Mouse (Mus musculus) small intestine, adult 2 months (tissue): Measurements from ENCODE around the gene Cog7. TPM values are rescaled to one million over a fixed set of nuclear protein-coding genes. Genes with fewer than 3 reads are reported as not detected.

Experiments used
- H3K27ac ChIP-seq: fragments of 200-500 bp; 2 replicates; pipeline ENCODE4 v1.5.1; 2012; ENCODE audit warnings: low read depth, low read length, control low read depth, inconsistent platforms; ENCODE audit not compliant: insufficient read depth
- H3K27me3 ChIP-seq: fragments of 200-500 bp; 2 replicates; pipeline ENCODE4 v1.6.1; 2012; ENCODE audit warnings: mild to moderate bottlenecking, moderate library complexity, low read length, inconsistent platforms; ENCODE audit not compliant: control insufficient read depth, insufficient read depth
- H3K36me3 ChIP-seq: fragments of 200-500 bp; 2 replicates; pipeline ENCODE4 v1.6.1; 2012; ENCODE audit warnings: mild to moderate bottlenecking, low read length, control low read depth, inconsistent platforms; ENCODE audit not compliant: control insufficient read depth, insufficient read depth
- H3K4me1 ChIP-seq: fragments of 200-500 bp; 2 replicates; pipeline ENCODE4 v1.6.1; 2012; ENCODE audit warnings: low read length, inconsistent platforms, mixed read lengths; ENCODE audit not compliant: control insufficient read depth, insufficient read depth, insufficient read length
- H3K4me3 ChIP-seq: fragments of 200-500 bp; 2 replicates; pipeline ENCODE4 v1.5.1; 2012; ENCODE audit warnings: low read depth, mild to moderate bottlenecking, control low read depth, inconsistent platforms, low read length, moderate library complexity
- CTCF ChIP-seq: fragments of 200-500 bp; IDR thresholded peaks from 2 replicates; pipeline ENCODE4 v1.5.1; 2012; ENCODE audit warnings: low read depth, mild to moderate bottlenecking, control low read depth, inconsistent platforms, low read length, moderate library complexity, mixed read lengths; ENCODE audit not compliant: insufficient replicate concordance, insufficient read length; ENCODE audit errors: extremely low read depth
- POLR2A ChIP-seq: fragments of 200-500 bp; IDR thresholded peaks from 2 replicates; pipeline ENCODE4 v1.6.1; 2012; ENCODE audit warnings: low read depth, mild to moderate bottlenecking, control low read depth, inconsistent platforms, low read length, moderate library complexity
- WGBS: fragments of 180-500 bp; shearing (Covaris S2); methylation state at CpG from one replicate; pipeline ENCODE4 v1.1.7; 2018; 5-methylcytosine and 5-hydroxymethylcytosine counted together
- polyA plus RNA-seq: library from polyadenylated mRNA; depleted of rRNA; stranded (reverse); fragments of >200 nt; gene quantifications from 2 replicates; pipeline ENCODE4 v1.2.3, GENCODE M21; 2012

Gene Cog7
- polyA plus RNA-seq, 1 experiment: 20.2 TPM

DNA sequence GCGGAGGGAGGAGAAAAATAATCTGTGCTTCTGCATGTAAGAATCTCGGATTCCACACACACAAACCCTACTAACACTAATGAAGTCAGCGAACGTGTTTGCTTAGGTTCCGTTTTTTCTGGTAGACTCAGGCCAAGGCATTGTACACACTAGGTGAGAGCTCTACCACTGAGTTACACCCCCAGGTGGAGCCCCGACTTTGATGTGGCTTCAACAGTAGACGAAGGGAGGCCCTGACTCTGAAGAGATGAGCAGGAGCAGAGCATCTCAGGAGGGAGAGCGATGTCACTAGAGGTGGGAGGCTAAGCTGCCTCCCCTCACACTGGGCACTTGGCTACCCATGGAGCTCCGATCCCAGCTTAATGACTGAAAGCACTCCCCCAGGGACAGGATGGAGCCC, 12.7 kb downstream of the Cog7 start:
- WGBS: 93% methylated on average over 9 of the region's 9 CpGs
- H3K36me3 ChIP-seq: peaks cover 25% of the 10 kb centered on the region
- no peak overlapping the region for H3K4me3 ChIP-seq
- no peaks in the 10 kb centered on the region for H3K4me1 ChIP-seq
- TF ChIP-seq CTCF (no peak), POLR2A (no peak)
- H3K27me3 ChIP-seq: no peaks in the 10 kb centered on the region
- H3K27ac ChIP-seq: no peak overlapping the region

DNA sequence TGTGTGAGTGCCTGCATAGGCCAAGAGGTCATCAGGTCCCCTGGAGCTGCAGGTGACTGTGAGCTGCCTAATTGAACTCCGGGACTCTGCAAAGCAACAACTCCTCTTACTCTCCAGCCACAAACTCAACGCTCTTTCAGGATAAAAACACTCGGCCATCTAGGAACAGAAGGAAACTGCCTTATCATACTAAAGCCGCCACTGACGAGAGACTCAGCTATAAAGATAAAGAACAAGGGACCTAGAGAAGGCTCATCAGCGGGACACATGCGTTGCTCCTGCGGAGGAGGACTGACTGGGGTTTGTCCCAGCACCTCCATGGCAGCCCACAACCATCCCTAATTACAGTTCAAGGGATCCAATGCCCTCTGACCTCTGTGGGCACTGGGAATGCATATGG, 13.3 kb downstream of the Cog7 start:
- TF ChIP-seq POLR2A: no peak
- TF ChIP-seq CTCF: no peak
- Histone ChIP-seq H3K36me3 (peaks cover 23% of the 10 kb centered on the region), H3K27ac (no peak overlapping the region), H3K4me3 (no peak overlapping the region), H3K27me3 (no peaks in the 10 kb centered on the region), H3K4me1 (no peaks in the 10 kb centered on the region)
- 50% methylated on average over 8 of the region's 8 CpGs for WGBS

GRCm38 (mm10) chr7:121966169-121966568, 15.3 kb downstream of the Cog7 start:
- TF ChIP-seq POLR2A (no peak), CTCF (no peak)
- no peak overlapping the region for H3K27ac ChIP-seq
- 81% methylated on average over 7 of the region's 7 CpGs for WGBS

DNA sequence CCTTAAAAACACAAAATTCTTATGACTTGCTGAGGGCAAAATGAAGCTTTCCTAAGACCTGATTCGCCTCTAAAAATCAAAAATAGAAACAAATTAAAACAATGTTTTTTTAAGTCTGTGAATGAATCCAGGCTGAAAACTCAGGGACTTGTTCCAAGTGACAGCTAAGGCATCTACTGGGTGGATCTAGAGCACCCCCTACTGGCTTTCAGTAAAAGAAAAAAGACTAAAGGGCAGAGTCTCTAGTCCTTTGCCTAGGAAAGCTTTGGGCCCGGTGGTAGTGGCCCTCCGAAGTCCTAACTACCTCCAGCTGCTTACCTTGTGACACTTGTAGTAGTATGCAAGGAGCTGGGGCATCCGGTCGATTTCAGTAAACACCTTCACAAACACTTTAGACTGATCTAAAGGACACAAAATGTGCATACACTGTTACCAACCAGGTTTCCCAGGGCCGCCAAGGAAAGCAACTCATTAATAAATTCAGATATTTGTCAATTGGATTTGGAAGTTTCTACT, 17.6 kb downstream of the Cog7 start:
- 76% methylated on average over 6 of the region's 6 CpGs for WGBS
- TF ChIP-seq POLR2A (no peak), CTCF (peak; percentile 21; the same call in 1 of the 2 replicates)
- H3K4me3 ChIP-seq: no peak overlapping the region

More at GRCm38 (mm10) chr7:121966169-121966568, 15.3 kb downstream of the Cog7 start:
- Histone ChIP-seq H3K4me1 (no peaks in the 10 kb centered on the region), H3K36me3 (peaks cover 33% of the 10 kb centered on the region), H3K27me3 (no peaks in the 10 kb centered on the region), H3K4me3 (no peak overlapping the region)

GRCm38 (mm10) chr7:121962571-121962959, 18.9 kb downstream of the Cog7 start:
- H3K27ac ChIP-seq: no peak overlapping the region
- H3K4me3 ChIP-seq: no peak overlapping the region
- H3K27me3 ChIP-seq: no peaks in the 10 kb centered on the region
- H3K4me1 ChIP-seq: no peaks in the 10 kb centered on the region
- 66% methylated on average over 3 of the region's 3 CpGs for WGBS
- H3K36me3 ChIP-seq: peaks cover 21% of the 10 kb centered on the region
- TF ChIP-seq CTCF: no peak
- no peak for TF ChIP-seq POLR2A

More for the DNA sequence above, 17.6 kb downstream of the Cog7 start:
- peaks cover 25% of the 10 kb centered on the region for H3K36me3 ChIP-seq
- H3K27ac ChIP-seq: no peak overlapping the region
- H3K4me1 ChIP-seq: no peaks in the 10 kb centered on the region
- no peaks in the 10 kb centered on the region for H3K27me3 ChIP-seq

DNA sequence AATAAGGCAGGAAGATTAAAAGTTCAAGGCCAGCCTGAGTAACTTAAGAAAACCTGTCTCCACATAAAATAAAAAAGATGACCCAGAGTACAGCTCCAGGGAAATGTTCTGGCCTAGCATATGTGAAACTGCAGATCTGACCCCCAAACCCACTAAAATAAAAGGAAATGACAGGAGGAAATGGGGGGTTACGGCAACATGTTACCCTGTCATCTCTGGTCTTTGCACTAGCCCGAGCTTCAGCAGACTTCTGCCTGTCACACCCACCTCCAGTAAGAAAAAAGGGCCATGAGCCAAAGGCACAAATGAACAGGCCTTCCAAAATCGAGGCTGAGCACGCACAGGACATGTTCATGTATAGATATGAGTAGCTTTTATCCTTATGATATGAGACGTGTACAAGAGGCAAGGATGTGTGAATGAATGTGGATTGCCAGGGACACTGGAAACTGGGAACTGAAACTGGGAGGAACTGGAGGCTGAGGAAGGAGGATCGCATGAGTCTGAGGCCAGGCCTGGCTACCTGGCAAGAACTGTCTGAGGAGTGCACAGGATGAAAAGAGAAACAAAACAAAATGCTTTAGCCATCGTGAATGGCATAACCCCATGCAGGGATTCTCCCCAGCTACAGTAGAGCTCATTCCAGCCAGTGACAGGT, 19.5 kb downstream of the Cog7 start:
- Histone ChIP-seq H3K4me1 (no peaks in the 10 kb centered on the region), H3K27me3 (no peaks in the 10 kb centered on the region), H3K36me3 (peaks cover 22% of the 10 kb centered on the region), H3K4me3 (no peak overlapping the region), H3K27ac (no peak overlapping the region)
- TF ChIP-seq CTCF (no peak), POLR2A (no peak)
- 86% methylated on average over 7 of the region's 7 CpGs for WGBS

- WGBS: 66% methylated on average over 12 of the region's 12 CpGs
- TF ChIP-seq POLR2A: no peak
- TF ChIP-seq CTCF: no peak
- Histone ChIP-seq H3K27me3 (no peaks in the 10 kb centered on the region), H3K27ac (0 out of 2 replicates have a peak overlapping the region, but pooled peaks have one; percentile 10), H3K4me3 (no peak overlapping the region), H3K36me3 (peaks cover 24% of the 10 kb centered on the region), H3K4me1 (no peaks in the 10 kb centered on the region; the same call in 1 of the 2 replicates)
Observed at GRCm38 (mm10) chr7:121955802-121956201, 25.7 kb downstream of the Cog7 start.
